In the genomic region with DNA sequence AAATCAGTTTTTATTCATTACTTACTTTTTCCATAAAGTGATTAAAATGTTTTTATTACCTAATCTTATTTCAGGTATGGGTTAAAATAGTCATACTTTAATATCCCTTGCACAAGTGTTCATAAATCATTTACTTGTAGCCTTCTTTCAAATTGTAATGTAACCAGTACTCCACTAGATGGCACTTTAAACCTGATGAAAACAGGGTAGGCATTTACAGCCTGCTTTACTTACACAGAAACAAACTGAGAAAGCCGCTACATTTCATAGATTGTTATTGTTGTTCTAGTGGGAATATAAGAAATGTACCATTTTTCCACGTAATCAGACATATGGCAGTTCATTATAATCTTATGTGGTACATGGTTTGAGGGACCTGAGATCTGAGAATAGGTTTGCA, we compare ENCODE assay signal across 9 mouse cellular contexts. TPM values are rescaled to one million over a fixed set of nuclear protein-coding genes. Genes with fewer than 3 reads are reported as not detected.
DNase-seq lines count a peak whose midpoint lies in the region; ATAC-seq and TF ChIP-seq lines count a peak whose summit lies in the region.
"Had no signal": no experiment of that assay in that cellular context is flagged by ENCODE, and none has a peak within 500 bp of the region (broad histone marks: within the 10 kb centered on the region; RNA-seq: fewer than 3 reads in every experiment).

No protein-coding gene starts in this region.

- H3K27ac ChIP-seq in limb, embryonic 14.5 days (replicated peaks; ENCODE audit: low read depth, low read length), result no peak overlapping the region
- H3K27ac ChIP-seq in stomach, postnatal 0 days (replicated peaks), result no peak overlapping the region
- H3K27ac ChIP-seq: liver, embryonic 15.5 days had no signal

- H3K4me2 ChIP-seq in limb, embryonic 14.5 days (replicated peaks; ENCODE audit: low read depth, low read length, severe bottlenecking), result no peak overlapping the region
- no peak overlapping the region for H3K4me2 ChIP-seq in stomach, postnatal 0 days (replicated peaks; ENCODE audit: low read depth)
- H3K4me2 ChIP-seq: liver, embryonic 15.5 days had no signal

- no peak overlapping the region for H3K9ac ChIP-seq in limb, embryonic 14.5 days (ENCODE audit: low read depth, low read length, severe bottlenecking)
- no peak overlapping the region for H3K9ac ChIP-seq in stomach, postnatal 0 days (ENCODE audit: low read length)
- H3K9ac ChIP-seq: liver, embryonic 15.5 days had no signal

- intact Hi-C loops in heart, postnatal 10 days (cut with DNase I), result loop anchor here (2.0 to 10.0 kb wide), 4 partner anchors 113 to 1895 kb away; no protein-coding TSS in a partner anchor
- intact Hi-C loops in heart, postnatal 36 days (cut with DNase I), result loop anchor here (2.0 to 5.0 kb wide), 2 partner anchors 237 to 1038 kb away; no protein-coding TSS in a partner anchor

- peak; percentile 86 for TF ChIP-seq CTCF in stomach, postnatal 0 days (IDR thresholded peaks at IDR 0.05; ENCODE audit: low read depth)

- TF ChIP-seq EP300 in stomach, postnatal 0 days (optimal IDR thresholded peaks at IDR 0.05), result no peak

- no peak for TF ChIP-seq POLR2A in limb, embryonic 14.5 days (IDR thresholded peaks at IDR 0.05; ENCODE audit: borderline replicate concordance, extremely low read depth, insufficient read depth, insufficient read length)

- H3K9me3 ChIP-seq in limb, embryonic 14.5 days (ENCODE audit: control insufficient read depth, low read length), result no peaks in the 10 kb centered on the region
- H3K9me3 ChIP-seq in stomach, postnatal 0 days (ENCODE audit: control insufficient read depth, low read length), result no peaks in the 10 kb centered on the region
- H3K9me3 ChIP-seq: liver, embryonic 15.5 days had no signal

- H3K36me3 ChIP-seq in limb, embryonic 14.5 days (ENCODE audit: control insufficient read depth, insufficient read depth, low read length), result no peaks in the 10 kb centered on the region
- H3K36me3 ChIP-seq in stomach, postnatal 0 days (ENCODE audit: control insufficient read depth, insufficient read depth, low read length), result no peaks in the 10 kb centered on the region
- H3K36me3 ChIP-seq: liver, embryonic 15.5 days had no signal

- 21% methylated on average over 2 of the region's 2 CpGs for WGBS in limb, embryonic 14.5 days
- WGBS in stomach, postnatal 0 days, result 9% methylated on average over 2 of the region's 2 CpGs

- H3K4me1 ChIP-seq in limb, embryonic 14.5 days (ENCODE audit: control insufficient read depth, insufficient read depth, low read length), result 0 out of 2 replicates have a peak, but pooled peaks cover 2% of the 10 kb centered on the region
- H3K4me1 ChIP-seq in stomach, postnatal 0 days (replicated peaks; ENCODE audit: control insufficient read depth, insufficient read depth), result no peaks in the 10 kb centered on the region
- H3K4me1 ChIP-seq: liver, embryonic 15.5 days had no signal

- H3K27me3 ChIP-seq in limb, embryonic 14.5 days (ENCODE audit: control insufficient read depth, insufficient read depth, low read length), result no peaks in the 10 kb centered on the region
- H3K27me3 ChIP-seq in stomach, postnatal 0 days (ENCODE audit: control insufficient read depth, insufficient read depth, low read length), result no peaks in the 10 kb centered on the region
- H3K27me3 ChIP-seq: liver, embryonic 15.5 days had no signal

- H3K4me3 ChIP-seq in limb, embryonic 14.5 days (replicated peaks; ENCODE audit: low read length), result no peak overlapping the region
- H3K4me3 ChIP-seq in stomach, postnatal 0 days (ENCODE audit: low read depth, low read length), result no peak overlapping the region
- H3K4me3 ChIP-seq: liver, embryonic 15.5 days had no signal

- peak; percentile 86 for ATAC-seq in CD4-positive, CD25-positive, alpha-beta regulatory T cell, adult 4 months
- ATAC-seq in limb, embryonic 14.5 days (ENCODE audit: low FRiP score, low read depth), result peak; percentile 48; the same call in 1 of the 2 replicates
- ATAC-seq in stomach, postnatal 0 days (ENCODE audit: low FRiP score, low TSS enrichment), result peak; percentile 54; the same call in 1 of the 2 replicates

- DNase-seq in heart, postnatal 10 days, result peak; percentile 8 to 32
- no peak for DNase-seq in heart, postnatal 36 days
- peak; percentile 55 for DNase-seq in c-Kit-positive CD71-positive TER-119-negative erythroid progenitor cells, embryonic 14.5 days (ENCODE audit: low read depth)
- peak; percentile 81 for DNase-seq in limb, embryonic 14.5 days (ENCODE audit: low spot score)
- no peak for DNase-seq in stomach, postnatal 0 days (ENCODE audit: low spot score)
- no peak for DNase-seq in spleen, postnatal 36 days (ENCODE audit: low spot score in 2 of 2)
- no peak for DNase-seq in cerebellum, postnatal 25 days

RNA-seq across cellular contexts. Expression of gene Vps50, which starts 11.6 kb away (rescaled TPM):
- total RNA-seq in heart, postnatal 10 days (2021), result 10 to 100 TPM; 18.0 to 18.2 TPM
- total RNA-seq in heart, postnatal 36 days (2021), result 10 to 100 TPM; 15.7 to 16.2 TPM
- 10 to 100 TPM; 16.2 to 22.4 TPM for polyA plus RNA-seq in CD4-positive, CD25-positive, alpha-beta regulatory T cell, adult 4 months (2017; shearing (Covaris generic))
- polyA plus RNA-seq in limb, embryonic 14.5 days (2012; rRNA removed), result 14.2 and 15.5 TPM in 2 replicates
- polyA plus RNA-seq in limb, embryonic 14.5 days (2014; fragmentation: Nextera tagmentation; extraction: Ambion mirVana), result 27.9 and 32.6 TPM in 2 replicates
- polyA plus RNA-seq in stomach, postnatal 0 days (2015; fragmentation: Nextera tagmentation; extraction: Ambion mirVana), result 14.4 and 15.3 TPM in 2 replicates

RNA-seq across cellular contexts. Expression of gene Hepacam2, which starts 11.7 kb away (rescaled TPM):
- under 1 TPM; 0.12 to 0.17 TPM for total RNA-seq in heart, postnatal 10 days (2021)
- total RNA-seq in heart, postnatal 36 days (2021), result under 1 TPM; 0.22 to 0.42 TPM
- polyA plus RNA-seq in CD4-positive, CD25-positive, alpha-beta regulatory T cell, adult 4 months (2017; shearing (Covaris generic)), result 1 to 10 TPM in 1 of 2 experiments, under 1 TPM in 1; 0.46 to 1.4 TPM
- 0.04 and 0.34 TPM in 2 replicates for polyA plus RNA-seq in limb, embryonic 14.5 days (2012; rRNA removed)
- 0.10 TPM in 1 of 2 replicates, not detected in the other for polyA plus RNA-seq in limb, embryonic 14.5 days (2014; fragmentation: Nextera tagmentation; extraction: Ambion mirVana)
- polyA plus RNA-seq in stomach, postnatal 0 days (2015; fragmentation: Nextera tagmentation; extraction: Ambion mirVana), result 1.3 and 1.4 TPM in 2 replicates
- polyA plus RNA-seq: liver, embryonic 15.5 days had no signal

Comparison
In these comparisons a context has a peak if more than half of its experiments do, and no peak if none do; other contexts are left out.
1. DNase-seq: peak in heart, postnatal 10 days (2 of 2), c-Kit-positive CD71-positive TER-119-negative erythroid progenitor cells, embryonic 14.5 days (single experiment) and limb, embryonic 14.5 days (single experiment); none in heart, postnatal 36 days (0 of 2), stomach, postnatal 0 days (single experiment), spleen, postnatal 36 days (0 of 2) and cerebellum, postnatal 25 days (0 of 2).
2. Peak in every context shown above with its lines, with median percentiles within 50 percentile points of each other: ATAC-seq.